Mouse (Mus musculus) lung, adult 2 months (tissue): Measurements from ENCODE around the gene Fitm2. TPM values are rescaled to one million over a fixed set of nuclear protein-coding genes. Genes with fewer than 3 reads are reported as not detected.

Experiments
- DNase-seq: peaks from one replicate; pipeline ENCODE4 v3.0.0; 2022
- H3K4me1 ChIP-seq: fragments of 200-500 bp; 2 replicates; pipeline ENCODE4 v1.6.1; 2011; ENCODE audit warnings: low read length; ENCODE audit not compliant: control insufficient read depth, insufficient read depth
- H3K4me3 ChIP-seq: fragments of 200-500 bp; replicated peaks from 2 replicates; pipeline ENCODE3; 2011; ENCODE audit warnings: low read depth, mild to moderate bottlenecking, control low read depth, low read length; ENCODE audit errors: extremely low read depth
- CTCF ChIP-seq: fragments of 200-500 bp; IDR thresholded peaks from 2 replicates; pipeline ENCODE4 v1.5.1; 2011; ENCODE audit warnings: mild to moderate bottlenecking, low read length, control low read depth; ENCODE audit not compliant: insufficient read depth
- POLR2A ChIP-seq: fragments of 200-500 bp; IDR thresholded peaks from 2 replicates; pipeline ENCODE4 v1.6.1; 2011; ENCODE audit warnings: low read depth, mild to moderate bottlenecking, control low read depth, low read length, borderline replicate concordance; ENCODE audit errors: extremely low read depth
- WGBS: fragments of 180-500 bp; shearing (Covaris S2); methylation state at CpG from one replicate; pipeline ENCODE4 v1.1.7; 2018; 5-methylcytosine and 5-hydroxymethylcytosine counted together
- polyA plus RNA-seq: library from polyadenylated mRNA; depleted of rRNA; stranded (reverse); fragments of >200 nt; gene quantifications from 2 replicates; pipeline ENCODE4 v1.2.3, GENCODE M21; 2012

Gene Fitm2
- polyA plus RNA-seq, 1 experiment: 24.1 TPM

- H3K4me1 ChIP-seq: no peaks in the 10 kb centered on the region
- H3K4me3 ChIP-seq: no peak overlapping the region
- TF ChIP-seq CTCF (no peak), POLR2A (no peak)
- 40% methylated on average over 4 of the region's 4 CpGs for WGBS
- DNase-seq: no peak
Observed at GRCm38 (mm10) chr2:163437800-163438199, 34.6 kb downstream of the Fitm2 start.

DNA sequence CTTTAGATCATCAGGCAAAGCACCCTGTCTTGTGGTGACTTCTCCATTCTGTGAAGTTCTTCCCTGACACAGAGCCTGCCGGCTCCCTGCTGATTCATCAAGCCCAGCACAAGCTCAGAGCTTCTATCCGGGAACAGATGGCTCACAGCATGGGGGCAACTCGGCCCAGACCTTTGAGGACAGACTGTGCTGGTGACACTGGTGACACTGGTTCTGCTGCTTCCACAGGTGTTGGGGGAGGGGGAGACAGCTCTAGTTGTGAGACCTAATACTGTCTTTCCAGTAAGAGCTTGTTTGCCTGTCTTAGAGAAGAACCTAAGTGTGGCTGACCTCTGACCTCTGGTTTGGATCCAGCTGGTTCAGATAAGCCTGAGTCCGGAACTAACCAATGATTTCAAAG is 38.5 kb downstream of the Fitm2 start:
- 19% methylated on average over 4 of the region's 4 CpGs for WGBS
- TF ChIP-seq POLR2A: no peak
- no peak for TF ChIP-seq CTCF
- no peak for DNase-seq

GRCm38 (mm10) chr2:163431289-163431688 is 41.1 kb downstream of the Fitm2 start:
- TF ChIP-seq POLR2A (no peak), CTCF (no peak)
- WGBS: 69% methylated on average over 9 of the region's 9 CpGs

More for the DNA sequence above, 38.5 kb downstream of the Fitm2 start:
- no peak overlapping the region for H3K4me3 ChIP-seq
- H3K4me1 ChIP-seq: no peaks in the 10 kb centered on the region

DNA sequence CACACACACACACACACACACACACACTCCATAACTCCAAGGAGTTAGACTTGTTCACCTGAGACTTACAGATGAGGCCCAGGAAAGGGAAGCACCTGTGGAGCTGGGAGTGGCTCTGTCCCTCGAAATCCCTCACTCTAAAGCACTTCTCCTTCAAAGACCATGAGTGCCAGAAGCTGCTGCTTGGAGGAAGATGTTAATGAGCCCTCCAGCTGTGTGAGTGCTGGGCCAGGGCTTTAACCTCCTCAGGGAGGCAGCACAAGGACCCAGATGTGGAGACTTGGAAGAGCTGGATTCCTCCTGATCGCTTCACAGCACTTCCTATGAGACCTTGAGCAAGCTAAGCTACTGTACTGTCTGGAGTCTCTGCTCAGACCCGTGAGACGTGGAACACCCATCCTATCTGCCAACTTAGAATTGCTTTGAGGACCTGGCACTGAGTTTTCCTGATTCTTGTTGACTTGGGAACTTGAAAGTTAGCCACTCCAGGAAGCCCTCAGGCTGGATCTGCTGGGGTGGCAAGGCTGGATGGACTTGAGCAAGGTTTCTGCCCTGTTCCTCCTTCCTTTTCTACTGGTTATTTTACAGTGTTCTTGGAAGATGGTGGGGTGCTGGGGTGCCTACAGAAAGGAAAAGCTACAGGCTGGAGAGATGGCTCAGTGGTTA is 44.0 kb downstream of the Fitm2 start:
- no peak for DNase-seq
- Histone ChIP-seq H3K4me1 (no peaks in the 10 kb centered on the region), H3K4me3 (no peak overlapping the region)
- 32% methylated on average over 4 of the region's 4 CpGs for WGBS
- TF ChIP-seq POLR2A (no peak), CTCF (no peak)

More at GRCm38 (mm10) chr2:163431289-163431688, 41.1 kb downstream of the Fitm2 start:
- no peaks in the 10 kb centered on the region for H3K4me1 ChIP-seq
- H3K4me3 ChIP-seq: no peak overlapping the region
- no peak for DNase-seq

DNA sequence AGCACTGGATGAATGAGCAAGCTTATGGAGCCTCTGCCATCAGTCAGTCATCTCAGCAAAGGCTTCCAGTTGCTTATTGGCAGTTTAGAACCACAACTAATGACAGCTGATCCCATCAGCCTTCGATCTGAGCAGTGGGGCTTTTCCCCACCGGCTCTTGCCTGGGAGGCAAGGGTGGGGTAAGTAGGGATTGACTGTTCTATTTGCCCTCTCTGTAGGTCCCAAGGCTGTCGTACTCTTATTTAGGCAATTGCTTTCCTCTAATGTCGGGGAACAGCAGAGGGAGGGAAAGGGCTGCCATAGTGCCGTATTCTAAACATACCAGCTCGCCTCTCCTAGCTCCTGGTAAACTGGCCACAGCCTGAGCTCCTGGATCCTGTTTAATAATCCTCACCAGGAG is 47.8 kb downstream of the Fitm2 start, which contains the start of gene Oser1:
Oser1 (minus strand) TSS at position 101 of the 400 bp plus-strand sequence.
- Histone ChIP-seq H3K4me3 (no peak within 1 kb of the TSS), H3K4me1 (peaks cover 5% of the 10 kb centered on the region)
- no peak for DNase-seq
- WGBS: 78% methylated on average over 6 of the region's 6 CpGs
- TF ChIP-seq POLR2A (no peak), CTCF (no peak)

- TF ChIP-seq POLR2A (no peak), CTCF (no peak)
- H3K4me1 ChIP-seq: peaks cover 8% of the 10 kb centered on the region
- 55% methylated on average over 9 of the region's 9 CpGs for WGBS
- DNase-seq: no peak
- H3K4me3 ChIP-seq: no peak overlapping the region
Observed at GRCm38 (mm10) chr2:163422895-163423660, 49.4 kb downstream of the Fitm2 start.

DNA sequence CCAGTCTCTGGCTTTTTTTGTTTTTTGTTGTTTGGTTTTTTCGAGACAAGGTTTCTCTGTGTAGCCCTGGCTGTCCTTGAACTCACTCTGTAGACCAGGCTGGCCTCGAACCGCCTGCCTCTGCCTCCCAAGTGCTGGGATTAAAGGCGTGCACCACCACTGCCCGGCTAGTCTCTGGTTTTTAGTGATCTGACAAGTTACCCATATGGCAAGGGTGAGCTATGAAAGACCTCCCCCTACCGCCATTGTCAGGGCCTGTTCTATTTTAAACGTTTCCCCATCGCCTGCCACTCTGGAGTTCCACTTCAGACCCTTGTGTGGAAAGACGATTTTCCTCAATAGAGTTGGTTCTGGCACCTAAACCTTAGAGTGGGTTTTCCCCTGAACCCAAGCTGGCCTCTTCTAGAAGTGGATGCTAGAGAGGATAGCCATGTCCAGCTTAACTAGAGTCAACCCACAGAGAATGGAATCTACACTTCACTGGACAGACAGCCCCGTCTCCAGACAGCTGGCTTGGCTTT is 52.0 kb downstream of the Fitm2 start:
- 6% methylated on average over 10 of the region's 10 CpGs for WGBS
- TF ChIP-seq POLR2A (no peak), CTCF (no peak)
- no peak for DNase-seq
- H3K4me1 ChIP-seq: peaks cover 17% of the 10 kb centered on the region
- H3K4me3 ChIP-seq: peak overlapping the region; percentile 77

- TF ChIP-seq POLR2A (peak; percentile 98), CTCF (no peak)
- Histone ChIP-seq H3K4me1 (peaks cover 17% of the 10 kb centered on the region), H3K4me3 (peak overlapping the region; percentile 96)
- peak; percentile 99 for DNase-seq
- under 1% methylated on average over 71 of the region's 71 CpGs for WGBS
Observed at GRCm38 (mm10) chr2:163419346-163420045, 52.9 kb downstream of the Fitm2 start.

DNA sequence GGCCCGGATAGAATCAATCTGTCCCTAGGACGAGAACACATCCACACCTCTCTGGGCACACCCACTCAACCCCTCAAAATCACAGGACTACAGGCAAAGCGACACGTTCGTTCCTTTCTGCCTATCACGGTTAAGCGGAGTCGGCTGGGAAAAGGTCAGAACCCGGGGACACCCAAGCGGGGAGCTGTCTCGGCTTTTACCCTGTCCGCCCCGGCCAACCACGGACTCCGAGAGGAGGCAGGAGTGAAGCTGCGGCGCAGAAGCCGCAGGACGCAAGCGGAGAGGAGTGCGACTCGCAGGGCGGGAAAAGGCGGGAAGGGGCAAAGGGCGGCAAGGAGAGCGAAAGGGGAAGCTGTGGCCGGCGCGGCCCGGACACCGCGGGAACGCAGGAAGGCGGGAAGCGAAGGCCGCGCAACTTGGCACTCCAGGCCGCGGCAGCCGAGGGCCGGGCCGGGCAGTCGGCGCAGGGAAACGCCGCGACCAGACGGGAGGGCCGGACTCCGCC is 53.5 kb downstream of the Fitm2 start:
- peak overlapping the region; percentile 96 for H3K4me3 ChIP-seq
- DNase-seq: no peak
- TF ChIP-seq CTCF: no peak
- no peak for TF ChIP-seq POLR2A
- peaks cover 17% of the 10 kb centered on the region for H3K4me1 ChIP-seq
- under 1% methylated on average over 42 of the region's 50 CpGs for WGBS
